Comparison of ENCODE assay signal across 13 mouse cellular contexts in genomic region chr13:70178073-70178491, GRCm38 (mm10).
DNase-seq lines count a peak whose midpoint lies in the region; ATAC-seq lines count a peak whose summit lies in the region.
"Had no signal": no experiment of that assay in that cellular context is flagged by ENCODE, and none has a peak within 500 bp of the region (broad histone marks: within the 10 kb centered on the region; RNA-seq: fewer than 3 reads in every experiment).

No protein-coding gene starts in this region.

- H3K4me3 ChIP-seq in neural tube, embryonic 11.5 days (ENCODE audit: low read depth, low read length): no peak overlapping the region

- no peak overlapping the region for H3K4me2 ChIP-seq in neural tube, embryonic 11.5 days (ENCODE audit: low read depth)

- no peaks in the 10 kb centered on the region for H3K27me3 ChIP-seq in neural tube, embryonic 11.5 days (ENCODE audit: control insufficient read depth, insufficient read depth, low read length)

- no peaks in the 10 kb centered on the region for H3K36me3 ChIP-seq in neural tube, embryonic 11.5 days (ENCODE audit: control insufficient read depth, insufficient read depth, low read length)

- H3K27ac ChIP-seq in neural tube, embryonic 11.5 days (ENCODE audit: low read depth, low read length): peak overlapping the region; percentile 35; the same call in 1 of the 2 replicates
- H3K27ac ChIP-seq: liver, embryonic 14.5 days; stomach, postnatal 0 days had no signal

- intact Hi-C loops in heart, postnatal 14 days (cut with DNase I): no loop called here
- intact Hi-C loops in left cerebral cortex, postnatal 36 days (cut with DNase I): no loop called here

- 33% methylated on average over 8 of the region's 8 CpGs for whole genome bisulfite sequencing in neural tube, embryonic 11.5 days

- no peaks in the 10 kb centered on the region for H3K9me3 ChIP-seq in neural tube, embryonic 11.5 days (ENCODE audit: control insufficient read depth, low read length)

- ATAC-seq in neural tube, embryonic 11.5 days (ENCODE audit: insufficient read depth, low FRiP score, low TSS enrichment): peak; percentile 67; the same call in 1 of the 2 replicates
- ATAC-seq: CD4-positive, CD25-positive, alpha-beta regulatory T cell, adult 4 months had no signal

- no peak overlapping the region for H3K9ac ChIP-seq in neural tube, embryonic 11.5 days (ENCODE audit: low read length)
- H3K9ac ChIP-seq: liver, embryonic 14.5 days had no signal

- peak; percentile 51 for DNase-seq in heart, adult 11 months
- no peak for DNase-seq in heart, postnatal 14 days
- DNase-seq in neural tube, embryonic 11.5 days (ENCODE audit: low spot score): no peak
- no peak for DNase-seq in neural tube, embryonic 10.5 days (ENCODE audit: extremely low spot score, low spot score)
- DNase-seq in hindlimb bud, embryonic 11.5 days (ENCODE audit: extremely low spot score, low read depth, low spot score): peak; percentile 24
- no peak for DNase-seq in lung, postnatal 25 days (ENCODE audit: low spot score)
- no peak for DNase-seq in left cerebral cortex, postnatal 36 days (ENCODE audit: low spot score in 2 of 2)
- DNase-seq: adrenal gland, adult 2 months; kidney, postnatal 14 days; layer of hippocampus, postnatal 36 days had no signal

- no peaks in the 10 kb centered on the region for H3K4me1 ChIP-seq in neural tube, embryonic 11.5 days (ENCODE audit: control insufficient read depth, insufficient read depth, low read length)

Comparison
In these comparisons a context has a peak if more than half of its experiments do, and no peak if none do; other contexts are left out.
1. DNase-seq: peak in heart, adult 11 months (single experiment) and hindlimb bud, embryonic 11.5 days (single experiment); none in heart, postnatal 14 days (0 of 2), neural tube, embryonic 11.5 days (single experiment), neural tube, embryonic 10.5 days (single experiment), lung, postnatal 25 days (single experiment) and left cerebral cortex, postnatal 36 days (0 of 2).